Mouse (Mus musculus) adipocyte (in vitro differentiated cells): ENCODE results near the gene Igll1.
A peak's percentile ranks its signal among the peaks of the same experiment; 100 is the strongest.

Experiments
- DNase-seq: peaks from one replicate; pipeline ENCODE4 v3.0.0-alpha.2; 2016; ENCODE audit warnings: low spot score

The Igll1 gene

DNA sequence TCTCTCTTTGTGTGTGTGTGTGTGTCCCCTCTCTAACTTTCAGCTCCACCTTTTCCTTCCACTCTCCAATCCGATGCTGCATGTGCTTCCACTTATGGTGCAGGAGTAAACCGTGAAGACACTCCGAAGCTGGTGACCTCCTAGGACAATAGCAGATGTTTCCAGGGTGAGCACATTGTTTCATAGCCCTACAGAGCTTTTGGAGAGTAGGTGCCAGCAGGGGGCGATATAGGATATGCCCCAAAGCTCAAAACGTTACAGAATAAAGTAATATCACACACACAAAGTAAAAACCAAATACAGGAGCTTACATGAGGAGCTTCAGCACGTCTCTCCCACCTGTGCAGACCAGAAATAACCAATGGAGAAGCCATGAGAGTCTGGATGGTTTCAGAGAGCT, 8.9 kb downstream of the Igll1 start:
- peak; percentile 74 for DNase-seq

DNA sequence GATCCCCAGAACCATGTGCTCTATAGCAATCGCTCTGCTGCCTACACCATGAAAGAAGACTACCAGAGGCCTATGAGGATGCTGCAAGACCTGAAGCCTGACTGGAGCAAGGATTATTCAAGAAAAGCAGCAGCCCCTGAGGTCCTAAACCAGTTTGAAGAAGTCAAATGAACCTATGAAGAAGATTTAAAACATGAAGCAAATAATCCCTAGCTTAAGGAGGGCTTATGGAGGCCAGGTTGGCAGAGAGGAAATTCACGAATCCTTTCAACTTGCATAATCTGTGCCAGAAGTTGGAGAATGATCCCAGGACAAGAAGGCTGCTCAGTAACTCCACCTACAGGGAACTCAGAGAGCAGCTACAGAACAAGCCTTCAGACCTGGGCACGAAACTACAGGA, 11.4 kb downstream of the Igll1 start:
- DNase-seq = no peak

DNA sequence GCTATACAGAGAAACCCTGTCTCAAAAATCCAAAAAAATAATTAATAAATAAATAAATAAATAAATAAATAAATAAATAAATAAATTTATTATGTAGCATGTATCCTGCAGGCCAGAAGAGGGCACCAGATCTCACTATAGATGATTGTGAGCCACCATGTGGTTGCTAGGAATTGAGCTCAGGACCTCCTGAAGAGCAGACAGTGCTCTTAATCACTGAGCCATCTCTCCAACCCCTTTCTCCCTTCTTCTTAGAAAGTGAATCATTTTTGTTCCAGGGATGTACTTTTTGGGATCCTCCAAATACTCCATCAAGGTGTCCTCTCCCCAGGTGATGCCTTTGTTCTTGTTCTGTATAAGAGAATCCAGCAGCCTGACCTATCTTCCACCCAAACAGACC, 14.6 kb downstream of the Igll1 start:
- DNase-seq = no peak

DNA sequence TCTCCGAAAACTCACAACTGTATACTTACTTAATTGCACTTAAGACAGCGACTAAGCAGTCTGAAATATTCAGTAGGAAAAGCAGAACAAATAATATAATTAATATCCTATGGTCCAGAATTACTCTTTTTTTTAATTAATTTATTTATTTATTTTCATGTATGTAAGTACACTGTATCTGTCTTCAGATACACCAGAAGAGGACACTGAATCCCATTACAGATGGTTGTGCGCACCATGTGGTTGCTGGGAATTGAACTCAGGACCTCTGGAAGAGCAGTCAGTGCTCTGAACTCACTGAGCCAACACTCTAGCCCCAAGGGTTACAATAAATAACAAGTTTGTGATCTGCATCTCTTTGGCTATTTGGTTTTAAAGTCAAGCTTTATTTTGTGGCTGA, 34.1 kb downstream of the Igll1 start:
- DNase-seq = no peak

DNA sequence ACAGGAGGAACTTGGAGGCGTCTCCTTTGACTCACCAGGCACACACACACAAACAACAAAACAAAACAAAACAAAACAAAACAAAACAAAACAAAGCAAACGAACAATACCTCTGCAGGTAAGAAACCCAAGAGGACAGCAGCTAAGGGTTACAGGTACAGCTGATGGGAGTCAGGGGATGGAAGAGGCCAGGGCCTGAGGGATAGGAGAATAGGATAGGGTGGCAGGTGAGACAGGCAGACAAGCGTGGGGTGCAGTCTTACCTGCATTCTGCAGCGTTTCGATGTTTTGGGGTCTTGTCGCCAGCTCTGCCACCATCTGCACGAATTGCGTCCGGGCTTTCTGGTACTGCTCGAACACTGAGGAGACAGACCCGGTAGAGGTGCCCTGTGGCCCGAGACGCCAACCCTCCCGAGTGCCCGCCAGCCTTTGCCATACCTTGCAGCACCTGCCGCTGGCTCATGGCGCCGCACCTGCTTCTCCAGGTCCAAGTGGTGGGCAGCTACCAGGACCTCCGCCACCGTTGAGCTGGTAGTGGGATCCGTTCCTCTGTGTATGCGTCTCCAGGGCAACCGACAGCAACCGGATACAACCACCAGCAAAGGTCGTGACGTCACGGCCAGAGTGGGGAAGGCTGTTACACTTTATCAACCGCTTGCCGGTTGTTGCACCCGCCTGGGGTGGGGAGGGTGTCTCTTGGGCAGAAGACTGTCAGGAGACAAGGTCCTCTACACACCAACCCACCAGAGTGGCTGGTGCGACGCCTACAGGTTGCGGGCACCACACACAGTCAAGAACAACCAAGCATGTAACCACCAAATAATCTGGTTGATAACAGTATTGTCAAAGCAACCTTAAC, 34.8 kb downstream of the Igll1 start, which contains the start of gene Spag6l:
Spag6l (minus strand) TSS at position 700 of the 859 bp plus-strand sequence.
- no peak for DNase-seq

DNA sequence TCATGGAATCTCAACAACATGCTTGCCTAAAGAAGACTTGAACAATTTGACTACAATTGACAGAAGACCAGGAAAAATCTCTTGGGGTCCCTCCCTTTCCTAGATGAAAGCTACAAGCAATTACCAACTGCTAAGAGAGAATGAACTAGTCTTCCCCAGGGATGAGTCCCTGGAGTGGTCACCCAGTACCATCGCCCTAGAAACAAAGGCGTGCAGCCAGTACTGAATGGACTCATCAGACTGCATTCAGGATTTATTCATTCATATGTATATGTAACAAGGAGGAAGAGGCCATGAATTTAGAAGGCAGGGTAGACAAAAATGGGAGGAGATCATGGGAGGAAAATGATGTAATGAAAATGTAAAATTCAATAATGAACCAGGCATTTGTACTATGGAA, 37.6 kb downstream of the Igll1 start:
- no peak for DNase-seq

DNA sequence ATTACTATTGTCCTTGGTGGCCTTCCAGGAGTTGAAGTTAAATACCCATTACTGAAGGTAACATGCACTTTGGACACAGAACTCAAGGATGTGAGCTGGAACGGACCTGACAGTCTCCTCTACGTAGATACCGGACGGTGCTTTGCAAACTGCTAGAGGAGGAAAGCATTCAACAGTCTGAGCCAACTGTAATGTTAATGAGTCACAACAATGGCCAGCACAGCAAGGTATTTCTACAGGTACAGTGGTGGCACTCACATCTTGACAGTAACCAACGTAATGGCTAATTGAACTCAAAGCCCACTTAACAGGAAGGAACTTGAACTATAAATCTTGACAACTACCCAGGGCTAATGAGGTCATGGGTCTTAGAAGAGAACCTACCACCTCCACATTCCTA, 38.3 kb downstream of the Igll1 start:
- DNase-seq = no peak
